Mouse (Mus musculus): ENCODE measurements at regions not wholly inside any gene's neighbourhood (a gene's known extent, or its start where the extent isn't known, plus 50 kb on each side); places are given as distances from the start of the nearest gene placed in this dataset.

- TF ChIP-seq EP300 (IDR thresholded peaks at IDR 0.05; ENCODE audit: low read depth): no peak
- TF ChIP-seq CTCF (IDR thresholded peaks at IDR 0.05; ENCODE audit: low read depth): no peak
- no peaks in the 10 kb centered on the region for H3K36me3 ChIP-seq (replicated peaks; ENCODE audit: insufficient read depth, low read length)
- no peak for DNase-seq
- no peaks in the 10 kb centered on the region for H3K4me1 ChIP-seq (ENCODE audit: insufficient read depth)
- H3K27ac ChIP-seq (ENCODE audit: low read depth): no peak overlapping the region
- H3K4me2 ChIP-seq (ENCODE audit: low read depth, low read length): no peak overlapping the region
- no peak for ATAC-seq
- H3K9ac ChIP-seq (replicated peaks): no peak overlapping the region
- no peaks in the 10 kb centered on the region for H3K27me3 ChIP-seq (ENCODE audit: insufficient read depth, low read length)
- no peaks in the 10 kb centered on the region for H3K9me3 ChIP-seq (ENCODE audit: low read length)
- H3K4me3 ChIP-seq (ENCODE audit: low read depth, low read length): no peak overlapping the region
These were observed 2914.2 kb upstream of the Gm6569 start for GRCm38 (mm10) chr15:70920138-70920537.

- H3K36me3 ChIP-seq (replicated peaks; ENCODE audit: insufficient read depth, low read length): no peaks in the 10 kb centered on the region
- no peaks in the 10 kb centered on the region for H3K27me3 ChIP-seq (ENCODE audit: insufficient read depth, low read length)
- no peak overlapping the region for H3K9ac ChIP-seq (replicated peaks)
- DNase-seq: peak; percentile 25
- ATAC-seq: no peak
- no peak overlapping the region for H3K27ac ChIP-seq (ENCODE audit: low read depth)
- H3K4me2 ChIP-seq (ENCODE audit: low read depth, low read length): no peak overlapping the region
- no peaks in the 10 kb centered on the region for H3K4me1 ChIP-seq (ENCODE audit: insufficient read depth)
- TF ChIP-seq EP300 (IDR thresholded peaks at IDR 0.05; ENCODE audit: low read depth) (no peak), CTCF (IDR thresholded peaks at IDR 0.05; ENCODE audit: low read depth) (peak; percentile 60)
- 20% methylated on average over 2 of the region's 2 CpGs for WGBS (ENCODE audit: insufficient replicate concordance)
- no peak overlapping the region for H3K4me3 ChIP-seq (ENCODE audit: low read depth, low read length)
- no peaks in the 10 kb centered on the region for H3K9me3 ChIP-seq (ENCODE audit: low read length)
These were observed 2913.5 kb upstream of the Gm6569 start for GRCm38 (mm10) chr15:70920862-70921261.
